Mouse (Mus musculus) forelimb bud, embryonic 11.5 days (tissue): ENCODE measurements around the gene Btbd35f8.
"Not testable (repeated sequence)": the region's sequence is repeated elsewhere in the genome, so short reads cannot be mapped to it uniquely, and the experiment has no call there.

ENCODE experiments used
- DNase-seq: peaks from one replicate; pipeline ENCODE4 v3.0.0-alpha.2; 2012; ENCODE audit warnings: low read depth, low spot score

The Btbd35f8 gene

DNA sequence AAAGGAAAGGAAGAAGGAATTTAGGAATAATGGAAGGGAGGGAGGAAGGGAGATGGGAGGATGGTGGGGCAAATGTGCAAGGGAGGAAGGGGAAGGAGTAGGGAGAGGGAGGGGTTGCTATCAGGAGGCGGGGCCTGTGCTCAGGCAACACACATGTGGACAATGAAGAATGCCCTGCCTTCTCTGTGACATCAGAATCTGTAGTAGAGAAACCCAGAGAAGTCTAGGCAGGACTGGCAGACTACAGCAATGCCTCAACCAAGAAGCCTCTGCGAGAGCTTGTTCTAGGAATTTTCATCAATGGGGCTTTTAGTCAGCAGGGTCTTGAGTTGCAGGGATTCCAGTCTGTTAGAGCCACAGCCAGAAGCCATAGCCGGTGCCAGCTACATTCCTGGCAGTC, at the start of gene Btbd35f8:
Btbd35f8 (plus strand) TSS at position 301 of the 400 bp plus-strand sequence.
- DNase-seq = not testable (repeated sequence)
